Mouse (Mus musculus) spleen, adult 2 months (tissue): ENCODE data around the gene B4galt5. TPM values are rescaled to one million over a fixed set of nuclear protein-coding genes. Genes with fewer than 3 reads are reported as not detected.

ENCODE experiments used
- DNase-seq, 2 experiments: peaks; one replicate each; pipeline versions ENCODE4 v3.0.0 to v3.0.0-alpha.2; 2012 to 2021; ENCODE audit warnings: low spot score in 2 of 2, low read depth in 1 of 2
- H3K27ac ChIP-seq: fragments of 200-500 bp; 2 replicates; pipeline ENCODE4 v1.5.1; 2012; ENCODE audit warnings: low read length, inconsistent platforms; ENCODE audit not compliant: insufficient read depth
- H3K27me3 ChIP-seq: fragments of 200-500 bp; 2 replicates; pipeline ENCODE4 v1.6.1; 2012; ENCODE audit warnings: mild to moderate bottlenecking, moderate library complexity, low read length, inconsistent platforms; ENCODE audit not compliant: control insufficient read depth, insufficient read depth
- H3K36me3 ChIP-seq: fragments of 200-500 bp; 2 replicates; pipeline ENCODE4 v1.6.1; 2012; ENCODE audit warnings: mild to moderate bottlenecking, low read length, inconsistent platforms; ENCODE audit not compliant: control insufficient read depth, insufficient read depth
- H3K4me1 ChIP-seq: fragments of 200-500 bp; 2 replicates; pipeline ENCODE4 v1.6.1; 2011; ENCODE audit warnings: inconsistent platforms; ENCODE audit not compliant: control insufficient read depth, insufficient read depth, insufficient read length
- H3K4me3 ChIP-seq: fragments of 200-500 bp; 2 replicates; pipeline ENCODE4 v1.5.1; 2011; ENCODE audit warnings: mild to moderate bottlenecking, inconsistent platforms; ENCODE audit not compliant: insufficient read depth, insufficient read length; ENCODE audit errors: extremely low read depth
- CTCF ChIP-seq: fragments of 200-500 bp; IDR thresholded peaks from 2 replicates; pipeline ENCODE4 v1.5.1; 2011; ENCODE audit warnings: mild to moderate bottlenecking, inconsistent platforms; ENCODE audit not compliant: insufficient read depth, insufficient read length, insufficient replicate concordance; ENCODE audit errors: extremely low read depth
- POLR2A ChIP-seq: fragments of 200-500 bp; IDR thresholded peaks from 2 replicates; pipeline ENCODE4 v1.6.1; 2011; ENCODE audit warnings: low read depth, low read length, inconsistent platforms
- WGBS: fragments of 180-500 bp; shearing (Covaris S2); methylation state at CpG from one replicate; pipeline ENCODE4 v1.1.7; 2018; 5-methylcytosine and 5-hydroxymethylcytosine counted together
- polyA plus RNA-seq: library from polyadenylated mRNA; depleted of rRNA; stranded (reverse); fragments of >200 nt; gene quantifications from 2 replicates; pipeline ENCODE4 v1.2.3, GENCODE M21; 2012; rRNA removed

Gene B4galt5
- polyA plus RNA-seq, 1 experiment = 20.5 TPM

- Histone ChIP-seq H3K4me3 (no peak overlapping the region), H3K27ac (no peak overlapping the region), H3K4me1 (no peaks in the 10 kb centered on the region), H3K27me3 (no peaks in the 10 kb centered on the region), H3K36me3 (no peaks in the 10 kb centered on the region)
- no peak for DNase-seq
- WGBS = 63% methylated on average over 11 of the region's 11 CpGs
- TF ChIP-seq POLR2A = no peak
- TF ChIP-seq CTCF = no peak
These were observed 98.8 kb downstream of the B4galt5 start for GRCm38 (mm10) chr2:167250003-167250735.

- Histone ChIP-seq H3K4me3 (no peak overlapping the region), H3K27me3 (no peaks in the 10 kb centered on the region), H3K4me1 (no peaks in the 10 kb centered on the region), H3K36me3 (no peaks in the 10 kb centered on the region), H3K27ac (no peak overlapping the region)
- WGBS = 76% methylated on average over 3 of the region's 3 CpGs
- TF ChIP-seq POLR2A (no peak), CTCF (no peak)
- no peak for DNase-seq
These were observed 99.4 kb downstream of the B4galt5 start for GRCm38 (mm10) chr2:167249591-167249990.

Other genes starting within 250 kb of the B4galt5 start
- 1.3 and 1.7 TPM in 2 replicates for gene Kcnb1, start 159.0 kb downstream of the B4galt5 start, polyA plus RNA-seq
- 6.4 and 12.9 TPM in 2 replicates for gene Ptgis, start 108.6 kb downstream of the B4galt5 start, polyA plus RNA-seq
- 47.7 and 53.8 TPM in 2 replicates for gene Slc9a8, start 72.5 kb upstream of the B4galt5 start, polyA plus RNA-seq
- gene Rnf114, start 143.5 kb upstream of the B4galt5 start, polyA plus RNA-seq = 88.0 and 95.4 TPM in 2 replicates
- gene Spata2, start 143.7 kb upstream of the B4galt5 start, polyA plus RNA-seq = 23.3 and 25.5 TPM in 2 replicates
- 21.0 and 28.1 TPM in 2 replicates for gene Snai1, start 189.0 kb upstream of the B4galt5 start, polyA plus RNA-seq